Mouse (Mus musculus): ENCODE measurements around the gene Chil1.

DNA sequence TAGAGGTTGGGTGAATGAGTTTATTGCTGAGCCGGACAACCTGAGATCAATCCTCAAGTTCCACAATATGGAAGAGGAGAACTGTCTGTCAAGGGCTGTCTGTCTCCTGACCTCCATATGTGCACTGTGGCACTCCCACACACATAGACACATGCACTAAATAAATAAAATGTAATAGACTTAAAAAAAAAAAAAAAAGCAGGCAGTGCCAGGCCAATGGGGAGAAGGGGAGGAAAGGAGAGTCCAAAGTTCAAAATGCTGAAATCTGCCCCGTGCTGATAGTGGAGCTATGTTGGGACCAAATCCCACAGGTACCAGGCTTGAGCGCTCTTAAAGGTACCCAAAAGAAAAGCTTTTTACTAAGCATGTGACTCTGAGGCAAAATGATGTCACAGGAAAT, 55.5 kb downstream of the Chil1 start:
- TF ChIP-seq MAX (IDR thresholded peaks at IDR 0.05; ENCODE audit: low read length) (no peak), TCF12 (IDR thresholded peaks at IDR 0.05; ENCODE audit: low read depth, low read length) (no peak), ELF1 (IDR thresholded peaks at IDR 0.05; ENCODE audit: low read depth, low read length) (no peak), ETS1 (conservative IDR thresholded peaks at IDR 0.05; ENCODE audit: low read depth, low read length) (no peak), POLR2A (IDR thresholded peaks at IDR 0.05; ENCODE audit: low read depth, low read length) (no peak), ZC3H11A (IDR thresholded peaks at IDR 0.05; ENCODE audit: low read depth, low read length) (no peak), SMC3 (IDR thresholded peaks at IDR 0.05; ENCODE audit: low read depth, low read length) (no peak), CTCF (conservative IDR thresholded peaks at IDR 0.05 in 1 of 2, IDR thresholded peaks at IDR 0.05 in 1 of 2; ENCODE audit: low read depth in 2 of 2, low read length in 2 of 2) (no peak), NELFE (IDR thresholded peaks at IDR 0.05; ENCODE audit: low read depth, low read length) (no peak)
